Mouse (Mus musculus) gastrocnemius, postnatal 4 days (tissue): ENCODE measurements around the gene Myo1b. TPM values are rescaled to one million over a fixed set of nuclear protein-coding genes. Genes with fewer than 3 reads are reported as not detected.

ENCODE experiments used
- DNase-seq, 2 experiments: peaks; one replicate each; pipeline ENCODE4 v3.0.0; 2021 to 2022; ENCODE audit warnings: low spot score in 2 of 2, mixed read lengths in 2 of 2
- total RNA-seq, 2 experiments: library from RNA; stranded (reverse); gene quantifications; 2 replicates each; pipeline ENCODE4 v1.2.3; 2021

Myo1b gene
- total RNA-seq, 2 experiments from 2014 or later: 58.0 to 63.4 TPM

- no peak for DNase-seq
Measured at GRCm38 (mm10) chr1:51855541-51856244, 60.2 kb downstream of the Myo1b start.

DNA sequence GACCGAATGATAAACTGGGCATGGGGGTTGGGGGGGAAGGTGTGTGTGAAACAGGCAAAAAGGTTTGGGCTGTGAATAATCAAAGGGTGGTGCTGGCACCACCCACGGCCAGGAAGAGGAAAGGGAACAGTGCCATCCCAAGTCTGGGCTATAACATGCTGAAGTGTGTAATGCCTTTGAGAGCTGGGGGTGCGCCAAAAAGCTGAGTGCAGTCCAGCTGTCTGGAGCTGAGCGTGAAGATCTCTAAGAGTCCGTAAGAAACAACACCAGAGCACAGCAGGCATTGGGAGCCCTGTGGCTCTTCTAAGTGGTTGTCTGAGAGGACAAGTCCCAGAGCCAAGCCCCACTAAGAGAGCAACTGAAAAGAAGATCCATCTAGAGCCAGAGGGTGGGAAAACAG, 63.6 kb downstream of the Myo1b start:
- peak in 1 of 2 experiments; percentile 48 for DNase-seq

- no peak for DNase-seq
Measured at GRCm38 (mm10) chr1:51849570-51850211, 66.2 kb downstream of the Myo1b start.

DNA sequence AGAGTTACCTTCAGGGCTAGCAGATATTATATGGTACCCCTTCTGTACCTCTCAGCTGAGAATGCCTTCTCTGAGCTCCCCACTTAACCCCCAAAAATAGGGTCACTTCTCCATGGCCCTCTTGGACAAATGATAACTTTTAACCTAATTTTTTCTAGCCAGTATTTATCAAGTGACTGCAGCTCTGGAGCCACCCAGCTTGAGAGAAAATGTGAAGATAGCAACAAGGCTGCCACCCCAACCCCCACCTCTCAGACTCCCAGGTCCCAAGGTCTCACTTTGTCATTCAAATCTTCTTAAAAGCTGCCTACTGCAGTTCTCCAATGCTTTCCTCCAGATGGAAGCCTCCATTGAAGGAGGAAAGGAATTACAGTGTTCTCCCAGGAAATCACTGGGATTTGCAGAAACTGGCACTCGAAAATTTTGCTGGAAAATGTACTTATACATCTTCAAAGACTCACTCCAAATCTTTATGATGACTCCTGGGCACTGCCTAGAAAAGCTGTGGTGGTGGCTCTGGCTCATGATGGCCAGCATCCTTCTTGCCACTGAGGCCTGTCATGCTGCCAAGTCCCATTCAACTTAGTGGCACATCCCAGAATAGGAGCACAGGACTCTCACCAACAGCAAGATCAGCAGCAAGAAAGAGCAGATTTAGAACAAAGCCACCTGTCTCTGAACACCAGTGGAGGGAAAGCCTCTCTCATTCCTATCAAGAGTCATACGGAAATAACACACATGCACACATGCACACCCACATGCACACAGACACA, 70.4 kb downstream of the Myo1b start:
- DNase-seq: no peak

DNA sequence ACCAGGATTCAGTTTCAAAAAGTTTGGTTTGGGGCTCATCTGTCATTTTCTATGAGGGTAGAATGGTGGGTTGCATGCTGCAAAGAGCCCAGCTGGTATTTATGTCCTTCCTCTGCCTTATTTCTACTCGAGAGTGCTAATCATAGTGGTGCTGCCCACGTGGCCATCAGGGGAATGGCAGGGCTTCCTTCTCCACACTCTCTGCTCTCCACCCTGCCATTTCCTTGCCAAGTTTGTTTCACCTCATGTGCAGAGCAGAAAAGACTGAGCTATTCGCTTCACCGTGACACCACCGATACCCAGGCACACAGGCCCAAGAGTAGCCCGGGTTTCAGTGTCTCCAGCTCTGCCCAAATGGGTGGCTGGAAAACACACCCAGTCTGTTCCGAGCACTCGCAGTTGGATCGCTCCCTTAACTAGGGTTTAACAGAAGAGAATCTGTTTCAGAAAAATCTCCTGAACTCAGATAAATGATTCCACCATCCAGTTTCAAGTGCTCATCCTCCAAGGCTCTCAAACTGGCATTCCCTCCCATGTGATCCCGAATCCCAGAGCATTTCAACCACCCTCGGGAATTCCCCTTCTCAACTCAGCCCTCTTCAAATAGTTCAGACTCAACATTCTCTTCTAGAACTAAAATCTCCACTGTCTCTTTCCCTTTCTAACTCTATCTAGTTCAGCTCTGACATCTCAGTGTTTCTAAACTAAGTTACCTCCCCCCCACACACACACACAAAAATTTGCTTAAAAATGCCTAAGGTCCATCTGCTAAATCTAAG, 77.8 kb downstream of the Myo1b start:
- no peak for DNase-seq

GRCm38 (mm10) chr1:51837311-51837710, 78.6 kb downstream of the Myo1b start:
- DNase-seq: no peak

DNA sequence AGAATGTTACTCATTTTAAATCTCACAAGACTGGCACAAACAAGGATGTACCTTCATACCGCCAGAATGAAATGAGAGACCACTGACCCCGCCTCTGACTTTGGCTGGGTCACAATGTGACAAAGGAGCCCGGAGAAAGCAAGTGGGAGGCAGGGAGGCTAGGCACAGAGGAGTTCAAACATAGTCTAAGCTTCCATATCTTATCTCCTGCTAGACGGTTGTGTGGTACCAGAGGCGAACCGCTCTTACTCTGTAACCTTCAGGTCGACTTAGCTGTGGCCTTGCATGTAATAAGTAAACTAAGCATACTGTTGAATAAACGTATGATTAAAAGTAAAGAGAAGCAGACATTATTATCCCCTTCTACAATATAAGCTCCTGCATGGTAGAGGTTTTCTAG, 80.1 kb downstream of the Myo1b start:
- DNase-seq: no peak

DNA sequence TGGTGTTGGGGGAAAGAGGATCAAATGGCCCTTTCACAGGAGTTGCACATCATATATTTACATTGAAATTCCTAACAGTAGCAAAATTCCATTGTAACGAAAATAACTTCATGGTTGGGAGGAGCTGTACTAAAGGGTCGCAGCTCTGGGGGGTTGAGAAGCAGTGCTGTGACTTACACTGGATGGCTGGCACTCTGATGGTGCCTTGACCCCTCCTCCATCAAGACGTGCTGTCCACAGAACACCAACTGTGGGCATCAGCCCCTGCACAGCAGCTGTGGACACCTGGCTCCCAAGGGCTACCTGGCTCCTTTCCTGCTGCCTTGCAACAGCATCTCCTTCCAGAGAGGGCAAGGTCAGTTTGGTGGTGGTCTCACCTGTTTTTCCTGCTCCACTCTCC, 81.8 kb downstream of the Myo1b start:
- no peak for DNase-seq

DNA sequence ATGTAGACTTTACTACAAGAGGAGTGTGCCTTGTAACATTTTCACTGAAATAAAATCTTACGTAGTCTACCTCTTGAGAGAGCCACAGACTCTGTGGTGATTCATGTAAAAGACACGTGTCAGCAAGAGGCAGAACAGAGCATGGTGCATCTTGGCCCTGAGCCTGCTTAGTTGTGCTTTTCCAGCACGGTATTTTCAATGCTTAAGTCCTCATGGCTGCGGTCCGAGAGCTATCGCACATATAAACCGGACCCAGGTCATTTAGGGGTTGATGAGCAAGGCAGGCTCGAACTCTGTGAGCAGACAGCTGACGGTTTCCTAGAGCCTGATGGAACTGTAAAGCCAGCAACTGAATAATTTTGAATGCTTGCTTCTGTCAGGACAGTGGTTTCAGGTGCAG, 86.5 kb downstream of the Myo1b start:
- no peak for DNase-seq

GRCm38 (mm10) chr1:51822531-51822930, 93.3 kb downstream of the Myo1b start:
- no peak for DNase-seq

DNA sequence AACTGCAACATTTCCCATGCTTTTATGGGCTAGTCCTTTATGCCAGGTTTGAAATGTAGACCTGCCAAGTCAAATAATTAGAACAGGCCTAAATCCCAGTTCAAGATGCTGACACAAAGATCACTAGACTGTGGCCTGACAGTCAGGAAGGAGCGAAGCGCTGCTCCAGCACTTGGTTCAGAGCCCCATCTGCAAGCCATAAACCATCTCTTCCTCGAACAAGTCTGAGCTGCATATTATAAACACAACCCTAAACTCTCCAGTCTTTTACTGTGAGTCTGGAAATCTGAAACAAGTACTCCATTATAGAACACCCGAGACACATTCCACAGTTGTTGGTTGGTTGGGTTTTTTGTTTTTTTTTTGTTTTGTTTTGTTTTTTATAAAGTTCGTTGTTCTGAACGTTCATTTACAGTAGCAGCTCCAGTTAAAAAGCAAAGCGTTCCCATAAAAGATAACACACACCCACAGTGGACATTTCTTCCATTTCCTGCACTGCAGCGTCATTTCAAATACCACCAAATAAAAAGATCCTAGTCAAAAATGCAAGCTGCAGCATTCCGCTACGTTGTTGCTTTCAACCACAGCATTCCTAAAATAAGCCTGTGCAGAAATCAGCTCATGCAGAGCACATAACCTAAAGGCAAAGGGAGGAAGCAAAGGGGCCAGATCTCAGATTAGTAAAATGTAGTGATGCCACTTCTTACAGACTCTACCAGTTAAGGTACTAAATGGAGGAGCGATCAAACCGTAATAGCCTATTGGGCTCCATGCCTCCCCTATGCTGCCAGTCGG, 94.0 kb downstream of the Myo1b start:
- no peak for DNase-seq

DNA sequence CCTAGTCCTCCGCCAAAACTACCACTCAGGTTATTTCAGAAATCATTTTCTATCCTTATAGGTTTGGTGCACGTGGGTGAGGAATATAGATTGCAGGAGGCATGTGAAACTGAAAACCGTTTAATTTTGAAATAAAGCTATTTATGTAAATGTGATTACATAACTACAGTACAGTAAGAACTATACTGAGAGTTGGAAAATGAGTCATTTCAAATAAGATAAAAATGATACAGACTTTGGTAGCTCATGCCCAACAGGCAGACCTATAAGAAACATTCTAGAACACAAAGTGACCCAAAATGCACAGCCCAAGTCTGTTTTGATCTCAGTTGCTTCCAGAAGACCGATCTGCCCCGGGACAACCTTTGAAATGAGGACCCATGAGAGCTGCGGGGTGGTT, 95.4 kb downstream of the Myo1b start:
- no peak for DNase-seq

GRCm38 (mm10) chr1:51820013-51820441, 95.8 kb downstream of the Myo1b start:
- no peak for DNase-seq

DNA sequence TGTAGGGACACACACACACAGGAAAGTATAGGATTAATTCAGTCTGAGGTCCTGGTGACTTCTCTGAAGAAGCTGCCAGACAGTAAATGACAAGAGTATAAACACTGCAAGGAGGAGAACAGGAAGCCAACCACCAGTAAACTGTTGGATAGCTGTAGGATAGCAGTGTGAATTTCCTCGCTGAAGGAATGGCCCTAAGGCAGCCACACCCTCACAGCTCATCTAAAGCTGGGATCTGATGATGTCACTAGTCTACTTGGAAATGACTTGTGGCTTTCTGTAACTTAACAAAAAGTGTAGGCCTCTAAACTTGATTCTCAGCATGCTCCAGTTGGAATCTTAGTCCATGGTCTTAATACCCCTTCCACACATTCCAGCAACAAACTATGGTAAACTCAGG, 100.2 kb downstream of the Myo1b start:
- DNase-seq: no peak

- DNase-seq: no peak
Measured at GRCm38 (mm10) chr1:51814854-51815630, 100.8 kb downstream of the Myo1b start.

- no peak for DNase-seq
Measured at GRCm38 (mm10) chr1:51808847-51809246, 107.0 kb downstream of the Myo1b start.

- DNase-seq: no peak
Measured at GRCm38 (mm10) chr1:51808228-51808627, 107.6 kb downstream of the Myo1b start.

DNA sequence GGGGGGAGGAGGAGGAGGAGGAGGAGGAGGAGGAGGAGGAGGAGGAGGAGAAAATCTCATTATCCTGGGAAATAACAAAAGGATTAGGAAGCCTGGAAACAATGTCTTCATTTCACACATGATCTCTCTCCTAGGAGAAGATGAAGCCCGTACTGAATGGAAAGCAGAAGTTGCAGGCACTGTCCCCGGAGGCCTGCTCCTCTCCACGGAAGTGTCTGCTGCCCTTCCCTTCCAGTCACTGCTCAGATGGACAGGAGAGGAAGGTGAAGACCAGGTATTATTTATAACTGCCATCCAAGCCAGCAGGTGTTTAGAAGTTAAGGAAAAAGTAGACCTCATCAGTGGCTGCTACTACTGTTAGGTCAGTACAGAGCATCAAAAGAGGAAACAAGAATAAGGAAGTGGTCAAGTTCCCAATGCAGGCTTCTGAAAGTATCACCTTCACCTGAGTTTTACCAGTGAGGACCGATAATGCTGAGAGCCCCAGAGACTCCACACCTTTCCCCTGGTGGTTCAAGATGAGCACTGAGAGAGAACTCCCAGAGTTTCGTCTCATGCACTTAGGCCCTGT, 110.7 kb downstream of the Myo1b start:
- no peak for DNase-seq

- DNase-seq: no peak
Measured at GRCm38 (mm10) chr1:51804296-51805039, 111.4 kb downstream of the Myo1b start.
